Mouse (Mus musculus) fibroblast of lung, adult 2 months (primary cell): Measurements from ENCODE around the gene Wnt16.
A peak's percentile ranks its signal among the peaks of the same experiment; 100 is the strongest.

Source experiments
- DNase-seq: peaks from one replicate; pipeline ENCODE4 v3.0.0-alpha.2; 2011; ENCODE audit warnings: low read depth

The Wnt16 gene

DNA sequence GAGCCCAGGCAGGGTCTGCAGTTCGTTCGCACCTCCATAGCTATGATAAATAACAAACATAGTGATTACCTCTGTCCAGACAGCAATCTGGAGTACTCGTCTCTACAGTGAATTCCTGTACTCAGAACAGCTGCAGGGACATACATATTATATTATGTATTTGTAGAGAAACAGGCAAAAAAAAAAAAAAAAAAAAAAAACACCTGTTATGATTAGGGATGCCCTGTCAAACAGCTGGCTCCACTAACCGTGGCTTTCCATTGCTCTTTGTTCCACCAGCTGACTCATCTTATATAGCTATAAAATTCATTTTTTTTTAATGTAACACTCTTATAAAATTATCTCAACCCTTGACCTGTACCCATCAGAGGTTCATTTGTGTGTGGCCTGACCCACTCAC is 38.3 kb downstream of the Wnt16 start:
- no peak for DNase-seq

DNA sequence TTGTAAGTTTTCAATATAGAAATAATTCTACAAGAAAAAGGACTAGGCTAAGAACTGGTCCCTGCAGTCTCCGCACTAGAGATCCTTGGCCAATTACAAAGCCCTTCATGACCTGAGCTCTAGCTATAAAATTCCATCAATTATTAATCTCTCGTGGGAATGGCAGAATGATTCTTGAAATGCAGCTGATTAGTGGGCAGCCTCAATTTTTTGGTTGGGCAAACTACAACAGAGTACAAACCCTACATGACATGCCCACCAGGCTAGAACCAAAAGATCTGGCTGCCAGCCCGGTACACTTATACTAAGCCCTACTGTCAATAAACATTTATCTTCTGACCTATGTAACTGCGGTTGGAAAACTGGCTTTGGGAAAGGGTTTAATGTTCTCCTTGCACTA is 39.1 kb downstream of the Wnt16 start:
- no peak for DNase-seq

- DNase-seq, result no peak
Measured at GRCm38 (mm10) chr6:22327931-22328330, 39.9 kb downstream of the Wnt16 start.

DNA sequence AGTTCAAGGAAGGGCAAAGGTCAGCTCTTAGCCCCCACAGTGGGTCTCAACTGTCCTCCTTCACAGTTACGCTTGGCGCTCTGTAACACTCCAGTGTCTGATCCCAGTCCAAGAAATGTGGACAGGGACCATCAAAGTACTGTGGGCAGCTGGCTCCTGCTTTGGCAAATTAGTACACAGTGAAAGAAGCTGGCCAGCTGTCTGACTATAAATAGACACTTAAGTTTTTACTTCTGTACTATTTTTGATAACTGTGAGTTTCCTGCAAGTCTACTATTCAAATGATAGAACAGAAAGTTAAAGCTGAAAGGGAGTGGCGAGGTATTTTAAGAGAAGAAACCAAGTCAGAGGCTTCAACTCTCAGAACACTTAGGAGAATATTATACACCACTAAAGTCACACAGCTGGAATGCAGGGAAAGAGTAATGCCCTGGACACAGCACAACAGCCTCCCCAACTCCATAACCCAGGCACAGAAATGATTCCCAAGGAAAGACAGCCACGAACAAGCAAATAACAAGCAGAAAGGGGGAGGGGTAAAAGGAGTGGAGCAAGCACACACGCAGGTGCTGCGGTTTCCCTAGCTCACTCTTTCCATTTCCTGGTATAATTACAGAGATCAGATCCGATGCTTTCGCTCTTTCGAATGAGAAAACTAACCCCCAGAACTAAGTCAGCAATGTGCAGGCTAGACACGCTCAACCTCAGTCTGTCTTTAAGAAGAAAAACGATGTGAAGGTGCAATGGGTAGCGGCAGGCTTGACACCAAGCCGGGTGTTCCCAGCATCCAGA is 42.3 kb downstream of the Wnt16 start:
- DNase-seq, result no peak

GRCm38 (mm10) chr6:22332548-22332947 is 44.5 kb downstream of the Wnt16 start:
- DNase-seq, result no peak

GRCm38 (mm10) chr6:22339763-22340542 is 51.9 kb downstream of the Wnt16 start:
- no peak for DNase-seq

DNA sequence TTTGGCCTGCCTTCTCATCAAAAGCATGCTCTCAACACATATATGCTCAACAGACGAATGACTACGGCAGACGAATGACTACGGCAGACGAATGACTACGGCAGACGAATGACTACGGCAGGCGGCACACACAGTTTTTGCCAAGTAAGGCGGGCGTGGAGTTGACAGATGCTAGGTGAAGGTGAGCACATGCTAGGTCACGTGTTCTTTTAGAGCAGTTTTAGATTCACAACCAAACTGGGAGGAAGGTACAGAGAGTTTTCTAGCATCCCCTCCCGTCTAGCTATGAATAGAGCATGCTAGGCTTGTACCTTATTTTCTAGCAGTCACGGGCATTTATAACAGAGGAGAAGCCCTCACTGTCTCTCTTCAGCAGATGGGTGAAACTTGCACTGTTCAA is 52.8 kb downstream of the Wnt16 start:
- no peak for DNase-seq

DNA sequence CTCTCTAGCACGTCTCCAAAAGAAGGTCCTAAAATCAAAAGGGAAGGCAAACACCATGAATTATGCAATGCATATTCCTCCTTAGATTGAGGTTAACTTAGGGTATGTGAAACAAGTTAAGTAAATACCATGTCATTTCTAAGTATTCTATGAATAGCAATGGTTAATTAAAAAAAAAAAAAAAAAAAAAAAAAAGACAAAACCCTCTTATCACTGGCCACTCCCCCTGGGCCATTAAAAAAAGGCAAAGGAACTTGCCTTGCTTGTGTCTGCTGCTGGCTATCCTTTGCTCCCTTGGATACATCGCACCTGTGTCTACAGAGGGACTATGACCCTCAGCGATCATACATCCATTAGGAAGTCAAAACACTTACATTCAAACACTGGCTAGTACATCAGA is 55.3 kb downstream of the Wnt16 start:
- no peak for DNase-seq

DNA sequence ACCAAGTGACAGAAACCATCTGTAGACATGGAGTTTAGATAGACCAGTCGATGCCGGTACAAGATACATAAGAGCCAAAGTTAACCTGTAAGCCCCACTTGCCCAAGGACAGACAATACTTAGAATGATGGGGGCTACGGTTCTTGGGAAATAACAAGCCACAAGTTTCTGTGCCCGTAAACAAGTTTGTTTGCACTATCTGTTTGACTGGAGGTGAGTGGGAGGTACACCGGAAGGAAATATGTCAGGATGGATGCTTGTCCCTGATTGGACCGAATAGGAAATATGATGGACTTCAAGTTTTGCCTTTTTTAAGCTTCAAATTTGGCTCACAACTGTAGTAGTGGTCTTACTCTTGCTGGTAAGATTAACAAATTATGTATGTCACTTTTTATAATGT is 55.7 kb downstream of the Wnt16 start:
- DNase-seq, result no peak

DNA sequence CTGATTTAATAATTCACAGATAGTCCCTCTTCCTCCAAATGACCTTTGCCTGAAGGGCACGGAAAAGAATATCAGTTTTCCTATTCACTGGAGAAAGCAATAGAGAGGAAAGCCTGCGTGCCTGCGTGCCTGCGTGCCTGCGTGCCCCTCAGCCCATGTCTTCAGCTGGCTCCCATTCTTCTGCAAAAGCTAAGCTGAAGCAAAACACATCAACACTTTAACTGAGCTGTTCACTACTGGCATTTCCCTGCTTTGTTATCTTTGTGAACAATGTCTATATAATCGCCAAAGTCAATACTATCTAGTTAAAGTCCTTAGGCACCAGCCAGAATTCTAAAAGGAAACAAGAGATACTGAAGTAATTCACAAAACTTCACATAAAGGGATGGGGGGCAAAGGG is 56.4 kb downstream of the Wnt16 start:
- no peak for DNase-seq

DNA sequence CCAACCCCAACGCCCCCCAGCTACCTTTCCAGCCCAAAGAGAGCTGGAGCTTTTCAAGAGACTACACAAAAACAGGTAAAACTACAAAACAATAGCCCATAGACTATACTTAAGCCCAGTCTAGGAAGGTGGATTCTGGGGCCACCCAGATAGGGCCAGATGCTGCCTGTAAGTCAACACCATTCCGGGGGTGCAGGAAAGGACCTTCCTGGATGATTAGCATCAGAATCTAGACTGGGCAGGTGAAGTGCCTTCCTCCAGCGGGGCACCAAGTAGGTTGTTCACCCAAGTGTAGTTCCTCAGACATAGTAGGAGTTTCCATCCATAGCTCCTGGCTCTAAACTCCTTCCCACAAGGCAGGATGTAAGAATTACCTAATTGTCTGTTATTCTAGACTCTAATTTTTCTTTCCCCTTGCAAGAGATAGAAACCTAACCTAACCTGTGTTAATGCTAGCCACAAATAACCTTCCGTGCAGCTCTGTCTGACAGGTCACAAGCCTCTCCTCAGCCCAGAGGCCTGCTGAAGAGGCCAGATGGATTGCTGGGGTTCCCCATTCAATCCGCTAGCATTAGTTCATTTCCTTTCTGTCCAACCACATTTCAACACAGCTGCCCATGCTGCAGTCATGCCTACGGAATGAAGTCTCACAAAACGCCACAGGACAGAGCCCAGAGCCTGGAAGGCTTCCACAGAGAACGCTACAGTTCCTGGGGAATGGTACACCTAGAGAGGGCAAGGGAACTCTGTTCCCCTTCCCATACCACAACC is 59.3 kb downstream of the Wnt16 start:
- DNase-seq, result peak; percentile 72
